15 mouse cellular contexts compared by ENCODE assay signal in the genomic region with DNA sequence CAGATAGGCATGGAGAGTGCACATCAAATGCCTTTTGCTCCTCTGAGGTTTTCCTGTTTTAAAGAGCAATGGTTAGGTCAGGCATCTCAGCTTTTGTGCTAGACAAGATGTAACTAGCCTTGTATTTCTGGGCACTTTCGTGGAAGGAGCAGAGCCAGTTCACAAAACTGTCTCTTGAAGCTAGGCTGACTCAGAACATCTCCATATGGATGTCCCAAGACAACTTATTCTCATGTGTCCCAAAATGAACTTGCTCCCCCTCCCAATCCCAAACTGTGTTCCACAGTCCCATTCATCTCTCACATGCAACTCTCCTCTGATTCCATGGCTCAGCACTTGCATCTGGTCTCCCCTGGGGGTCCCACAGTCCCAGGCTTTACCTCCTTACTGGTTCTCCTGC.
"Had no signal": no experiment of that assay in that cellular context is flagged by ENCODE, and none has a peak within 500 bp of the region (broad histone marks: within the 10 kb centered on the region; RNA-seq: fewer than 3 reads in every experiment).

No protein-coding gene starts in this region.

- DNase-seq: kidney, adult 11 months; kidney, adult 9 months; kidney, postnatal 36 days; layer of hippocampus, adult 9-11 months; layer of hippocampus, postnatal 36 days; lung, embryonic 14.5 days; lung, postnatal 10 days; lung, postnatal 4 days; thymus, postnatal 4 days had no signal

- H3K4me3 ChIP-seq: limb, embryonic 15.5 days; liver, embryonic 12.5 days; midbrain, embryonic 10.5 days; midbrain, embryonic 15.5 days; neural tube, embryonic 12.5 days had no signal

- ATAC-seq: liver, embryonic 12.5 days; midbrain, embryonic 15.5 days had no signal

- H3K27ac ChIP-seq: kidney, postnatal 0 days; limb, embryonic 15.5 days; liver, embryonic 12.5 days; midbrain, embryonic 10.5 days; midbrain, embryonic 15.5 days; neural tube, embryonic 12.5 days had no signal
